In the genomic region with DNA sequence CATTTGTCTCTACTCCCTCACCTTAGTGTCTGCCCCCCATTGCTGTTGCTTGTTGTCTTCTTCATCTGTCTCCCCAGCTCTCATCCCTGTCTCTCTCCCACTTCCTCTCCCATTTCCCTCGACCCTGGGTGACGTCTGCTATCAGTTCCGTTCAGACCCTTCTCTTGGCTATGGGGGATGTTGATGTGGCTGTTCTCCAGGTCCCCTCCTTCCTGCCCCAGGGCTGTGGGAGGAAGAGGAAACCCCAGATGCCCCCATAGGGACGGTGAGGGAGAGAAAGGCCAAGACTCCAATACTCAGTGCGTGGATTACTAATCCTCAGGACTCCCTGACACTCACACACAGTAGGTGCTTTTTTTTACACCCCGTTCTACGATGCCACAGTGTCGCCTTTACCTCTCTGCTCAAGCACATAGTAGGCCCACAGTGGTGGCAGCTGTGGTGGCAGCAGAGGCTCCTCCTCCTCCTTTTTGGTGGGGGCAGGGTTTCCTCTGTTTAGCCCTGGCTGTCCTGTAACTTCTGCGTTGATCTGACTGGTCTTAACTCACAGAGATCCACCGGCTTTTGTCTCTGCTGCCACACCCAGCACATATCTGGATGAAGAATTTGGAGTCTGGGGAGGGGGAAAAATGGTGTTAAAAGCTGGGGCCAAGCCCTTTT, we compare ENCODE assay signal across 9 mouse cellular contexts. TPM values are rescaled to one million over a fixed set of nuclear protein-coding genes. Genes with fewer than 3 reads are reported as not detected.
DNase-seq lines count a peak whose midpoint lies in the region; ATAC-seq and TF ChIP-seq lines count a peak whose summit lies in the region.
"Had no signal": no experiment of that assay in that cellular context is flagged by ENCODE, and none has a peak within 500 bp of the region (broad histone marks: within the 10 kb centered on the region; RNA-seq: fewer than 3 reads in every experiment).

No protein-coding gene starts in this region.

- H3K27me3 ChIP-seq in CH12.LX (replicated peaks): no peaks in the 10 kb centered on the region
- H3K27me3 ChIP-seq in G1E (ENCODE audit: insufficient read depth, low read length): no peaks in the 10 kb centered on the region
- H3K27me3 ChIP-seq in liver, embryonic 14.5 days (ENCODE audit: control insufficient read depth, insufficient read depth, low read length): no peaks in the 10 kb centered on the region
- H3K27me3 ChIP-seq in midbrain, embryonic 14.5 days (ENCODE audit: control insufficient read depth, insufficient read depth, low read length): no peaks in the 10 kb centered on the region
- H3K27me3 ChIP-seq: limb, embryonic 13.5 days had no signal

- H3K27ac ChIP-seq in CH12.LX (ENCODE audit: insufficient read depth, low read depth): no peak overlapping the region
- no peak overlapping the region for H3K27ac ChIP-seq in liver, embryonic 14.5 days
- H3K27ac ChIP-seq in midbrain, embryonic 14.5 days (replicated peaks; ENCODE audit: low read depth, low read length): no peak overlapping the region
- H3K27ac ChIP-seq: limb, embryonic 13.5 days had no signal

- DNase-seq in CH12.LX (ENCODE audit: extremely low read depth): no peak
- DNase-seq in G1E (ENCODE audit: low spot score): no peak
- peak; percentile 50 to 66 for DNase-seq in heart, postnatal 10 days
- DNase-seq in liver, embryonic 14.5 days (ENCODE audit: low read depth in 3 of 3, low spot score in 3 of 3): no peak
- DNase-seq in right cerebral cortex, postnatal 14 days: no peak
- no peak for DNase-seq in Muller cell, postnatal 12 days (ENCODE audit: inconsistent ontology term)
- no peak for DNase-seq in midbrain, embryonic 14.5 days

- peaks cover 0 to 16% of the 10 kb centered on the region in 2 experiments for H3K36me3 ChIP-seq in CH12.LX (replicated peaks in 1 of 2; ENCODE audit: control insufficient read depth in 1 of 2, insufficient read depth in 1 of 2, low read length in 1 of 2)
- peaks cover 88% of the 10 kb centered on the region for H3K36me3 ChIP-seq in G1E (replicated peaks)
- H3K36me3 ChIP-seq in liver, embryonic 14.5 days (replicated peaks; ENCODE audit: control insufficient read depth, insufficient read depth, low read depth): no peaks in the 10 kb centered on the region
- no peaks in the 10 kb centered on the region for H3K36me3 ChIP-seq in midbrain, embryonic 14.5 days (ENCODE audit: control insufficient read depth, insufficient read depth, low read length)
- H3K36me3 ChIP-seq: limb, embryonic 13.5 days had no signal

- H3K4me1 ChIP-seq in CH12.LX (ENCODE audit: control insufficient read depth in 1 of 2, insufficient read depth in 2 of 2) (peaks cover 36 to 76% of the 10 kb centered on the region in 2 experiments), G1E (ENCODE audit: insufficient read depth, low read depth, low read length) (peaks cover 100% of the 10 kb centered on the region)
- H3K4me1 ChIP-seq in liver, embryonic 14.5 days (replicated peaks; ENCODE audit: control insufficient read depth in 2 of 2, insufficient read depth in 2 of 2, low read length in 1 of 2): peaks cover 12 to 73% of the 10 kb centered on the region in 2 experiments; a peak in 3 of 4 replicates
- no peaks in the 10 kb centered on the region for H3K4me1 ChIP-seq in midbrain, embryonic 14.5 days (ENCODE audit: control insufficient read depth, insufficient read depth, low read length)

- in situ Hi-C loops in CH12.LX (cut with MboI; ENCODE audit: low pct_ligation_motif_present, low pct_unique_long_range_greater_than_20kb, low sequenced_read_pairs): no loop called here

- H3K9ac ChIP-seq in CH12.LX (ENCODE audit: insufficient read depth, low read depth): no peak overlapping the region
- H3K9ac ChIP-seq in liver, embryonic 14.5 days (replicated peaks): no peak overlapping the region
- H3K9ac ChIP-seq in midbrain, embryonic 14.5 days (replicated peaks; ENCODE audit: low read length): no peak overlapping the region
- H3K9ac ChIP-seq: limb, embryonic 13.5 days had no signal

- H3K4me2 ChIP-seq in CH12.LX (ENCODE audit: insufficient read depth, low read depth, poor library complexity, severe bottlenecking): no peak overlapping the region
- H3K4me2 ChIP-seq in liver, embryonic 14.5 days (ENCODE audit: low read depth): peak overlapping the region; percentile 6
- no peak overlapping the region for H3K4me2 ChIP-seq in midbrain, embryonic 14.5 days (ENCODE audit: low read length)
- H3K4me2 ChIP-seq: limb, embryonic 13.5 days had no signal

- no peak for ATAC-seq in G1E (ENCODE audit: extremely low read depth, insufficient number of reproducible peaks, low FRiP score, poor library complexity, severe bottlenecking)
- ATAC-seq in liver, embryonic 14.5 days (ENCODE audit: insufficient read depth): peak; percentile 9; the same call in 1 of the 2 replicates
- ATAC-seq in activated CD4-positive, CD25-positive, alpha-beta regulatory T cell, adult 4 months: no peak
- ATAC-seq in midbrain, embryonic 14.5 days (ENCODE audit: low FRiP score, low TSS enrichment): no peak

- TF ChIP-seq RAD21 in CH12.LX (IDR thresholded peaks at IDR 0.05; ENCODE audit: low read depth, low read length): no peak

- TF ChIP-seq POLR2A in CH12.LX (IDR thresholded peaks at IDR 0.05; ENCODE audit: low read depth, low read length): no peak

- dilution Hi-C loops in CH12.LX (cut with MboI; ENCODE audit: extremely low pct_ligation_motif_present, extremely low pct_unique_long_range_greater_than_20kb, low sequenced_read_pairs): no loop called here

- H3K79me2 ChIP-seq in CH12.LX (replicated peaks; ENCODE audit: control insufficient read depth, extremely low read depth, insufficient read depth, poor library complexity, severe bottlenecking): no peaks in the 10 kb centered on the region

- intact Hi-C loops in heart, postnatal 10 days (cut with DNase I): no loop called here

- no peaks in the 10 kb centered on the region for H3K9me3 ChIP-seq in CH12.LX (replicated peaks; ENCODE audit: low read length)
- H3K9me3 ChIP-seq in G1E (replicated peaks): no peaks in the 10 kb centered on the region
- no peaks in the 10 kb centered on the region for H3K9me3 ChIP-seq in liver, embryonic 14.5 days (ENCODE audit: control insufficient read depth, low read length)
- H3K9me3 ChIP-seq in midbrain, embryonic 14.5 days (ENCODE audit: control insufficient read depth, low read length): no peaks in the 10 kb centered on the region
- H3K9me3 ChIP-seq: limb, embryonic 13.5 days had no signal

- WGBS in liver, embryonic 14.5 days (ENCODE audit: insufficient replicate concordance): 9% methylated on average over 10 of the region's 10 CpGs
- 75% methylated on average over 10 of the region's 10 CpGs for WGBS in midbrain, embryonic 14.5 days

- no peak overlapping the region for H3K4me3 ChIP-seq in CH12.LX (replicated peaks in 1 of 3; ENCODE audit: low read depth in 2 of 3, low read length in 2 of 3, poor library complexity in 1 of 3)
- peak overlapping the region; percentile 31; the same call in 1 of the 2 replicates for H3K4me3 ChIP-seq in G1E (ENCODE audit: low read depth, low read length)
- H3K4me3 ChIP-seq in liver, embryonic 14.5 days (ENCODE audit: insufficient read depth in 1 of 2, low read depth in 2 of 2, low read length in 2 of 2): no peak overlapping the region
- H3K4me3 ChIP-seq in midbrain, embryonic 14.5 days (replicated peaks; ENCODE audit: low read depth, low read length): no peak overlapping the region
- H3K4me3 ChIP-seq: limb, embryonic 13.5 days had no signal

- no peak for TF ChIP-seq CTCF in CH12.LX (conservative IDR thresholded peaks at IDR 0.05 in 1 of 2, IDR thresholded peaks at IDR 0.05 in 1 of 2; ENCODE audit: low read depth in 2 of 2, low read length in 2 of 2)
- TF ChIP-seq CTCF in G1E (IDR thresholded peaks at IDR 0.05; ENCODE audit: low read depth, low read length): no peak
- no peak for TF ChIP-seq CTCF in liver, embryonic 14.5 days (IDR thresholded peaks at IDR 0.05; ENCODE audit: low read depth)

- TF ChIP-seq EP300 in CH12.LX (IDR thresholded peaks at IDR 0.05; ENCODE audit: low read length): no peak
- TF ChIP-seq EP300 in liver, embryonic 14.5 days (IDR thresholded peaks at IDR 0.05; ENCODE audit: low read depth): no peak

RNA-seq across cellular contexts. Expression of gene Tpst2, which starts 7.2 kb away (rescaled TPM):
- 20.6 and 20.7 TPM in 2 replicates for total RNA-seq in CH12.LX (2012; rRNA removed)
- total RNA-seq in CH12.LX (2014; rRNA removed): 12.6 and 13.3 TPM in 2 replicates
- polyA plus RNA-seq in CH12.LX (2012; ENCODE audit: insufficient read length, low read depth): 10.8 and 15.6 TPM in 2 replicates
- 43.7 and 55.7 TPM in 2 replicates for total RNA-seq in G1E (2014; fragmentation: Nextera tagmentation)
- total RNA-seq in G1E (2017): 32.9 and 37.3 TPM in 2 replicates
- polyA plus RNA-seq in G1E (2012): 103 and 156 TPM in 2 replicates
- 10 to 100 TPM; 48.3 to 61.0 TPM for total RNA-seq in heart, postnatal 10 days (2021)
- 16.2 and 17.2 TPM in 2 replicates for polyA plus RNA-seq in liver, embryonic 14.5 days (2012; rRNA removed)
- 30.7 and 30.9 TPM in 2 replicates for polyA plus RNA-seq in liver, embryonic 14.5 days (2014; fragmentation: Nextera tagmentation; extraction: Ambion mirVana)
- polyA plus RNA-seq in activated CD4-positive, CD25-positive, alpha-beta regulatory T cell, adult 4 months (2017; shearing (Covaris generic)): 10 to 100 TPM; 75.0 to 86.1 TPM
- 24.7 and 26.4 TPM in 2 replicates for polyA plus RNA-seq in midbrain, embryonic 14.5 days (2014; fragmentation: Nextera tagmentation; extraction: Ambion mirVana)

RNA-seq across cellular contexts. Expression of gene Crybb1, which starts 28.1 kb away (rescaled TPM):
- total RNA-seq in CH12.LX (2012; rRNA removed) (not detected in 2 replicates), CH12.LX (2014; rRNA removed) (not detected in 2 replicates), G1E (2014; fragmentation: Nextera tagmentation) (not detected in 2 replicates), G1E (2017) (not detected in 2 replicates)
- polyA plus RNA-seq in CH12.LX (2012; ENCODE audit: insufficient read length, low read depth) (not detected in 2 replicates), G1E (2012) (0.14 TPM in 1 of 2 replicates, not detected in the other)
- total RNA-seq in heart, postnatal 10 days (2021): under 1 TPM; 0.35 to 0.81 TPM
- not detected in 2 replicates for polyA plus RNA-seq in liver, embryonic 14.5 days (2012; rRNA removed)
- polyA plus RNA-seq in liver, embryonic 14.5 days (2014; fragmentation: Nextera tagmentation; extraction: Ambion mirVana): 0.24 TPM in 1 of 2 replicates, not detected in the other
- polyA plus RNA-seq in activated CD4-positive, CD25-positive, alpha-beta regulatory T cell, adult 4 months (2017; shearing (Covaris generic)): not detected
- 1.9 and 3.8 TPM in 2 replicates for polyA plus RNA-seq in midbrain, embryonic 14.5 days (2014; fragmentation: Nextera tagmentation; extraction: Ambion mirVana)

RNA-seq across cellular contexts. Expression of gene Cryba4, which starts 31.4 kb away (rescaled TPM):
- total RNA-seq in CH12.LX (2012; rRNA removed) (0.25 TPM in 1 of 2 replicates, not detected in the other), CH12.LX (2014; rRNA removed) (not detected in 2 replicates), G1E (2014; fragmentation: Nextera tagmentation) (not detected in 2 replicates), G1E (2017) (0.98 TPM in 1 of 2 replicates, not detected in the other)
- polyA plus RNA-seq in CH12.LX (2012; ENCODE audit: insufficient read length, low read depth) (not detected in 2 replicates), G1E (2012) (0.43 and 0.63 TPM in 2 replicates)
- total RNA-seq in heart, postnatal 10 days (2021): 1 to 10 TPM; 3.1 to 3.2 TPM
- 0.39 and 0.63 TPM in 2 replicates for polyA plus RNA-seq in liver, embryonic 14.5 days (2012; rRNA removed)
- polyA plus RNA-seq in liver, embryonic 14.5 days (2014; fragmentation: Nextera tagmentation; extraction: Ambion mirVana): 0.59 and 0.95 TPM in 2 replicates
- not detected for polyA plus RNA-seq in activated CD4-positive, CD25-positive, alpha-beta regulatory T cell, adult 4 months (2017; shearing (Covaris generic))
- polyA plus RNA-seq in midbrain, embryonic 14.5 days (2014; fragmentation: Nextera tagmentation; extraction: Ambion mirVana): 0.93 and 1.2 TPM in 2 replicates

RNA-seq across cellular contexts. Expression of gene Tfip11, which starts 42.5 kb away (rescaled TPM):
- total RNA-seq in CH12.LX (2012; rRNA removed): 23.8 and 29.0 TPM in 2 replicates
- total RNA-seq in CH12.LX (2014; rRNA removed): 6.6 and 8.8 TPM in 2 replicates
- 28.6 and 31.7 TPM in 2 replicates for polyA plus RNA-seq in CH12.LX (2012; ENCODE audit: insufficient read length, low read depth)
- total RNA-seq in G1E (2014; fragmentation: Nextera tagmentation): 19.4 and 21.7 TPM in 2 replicates
- 14.9 and 19.4 TPM in 2 replicates for total RNA-seq in G1E (2017)
- 54.1 and 58.2 TPM in 2 replicates for polyA plus RNA-seq in G1E (2012)
- total RNA-seq in heart, postnatal 10 days (2021): 10 to 100 TPM; 19.2 to 22.0 TPM
- polyA plus RNA-seq in liver, embryonic 14.5 days (2012; rRNA removed): 10.7 and 11.6 TPM in 2 replicates
- polyA plus RNA-seq in liver, embryonic 14.5 days (2014; fragmentation: Nextera tagmentation; extraction: Ambion mirVana): 8.0 and 9.2 TPM in 2 replicates
- polyA plus RNA-seq in activated CD4-positive, CD25-positive, alpha-beta regulatory T cell, adult 4 months (2017; shearing (Covaris generic)): 10 to 100 TPM; 11.8 to 18.4 TPM
- 29.1 and 29.9 TPM in 2 replicates for polyA plus RNA-seq in midbrain, embryonic 14.5 days (2014; fragmentation: Nextera tagmentation; extraction: Ambion mirVana)

RNA-seq across cellular contexts. Expression of gene Srrd, which starts 59.2 kb away (rescaled TPM):
- 22.3 and 23.7 TPM in 2 replicates for total RNA-seq in CH12.LX (2012; rRNA removed)
- total RNA-seq in CH12.LX (2014; rRNA removed): 31.7 and 32.7 TPM in 2 replicates
- polyA plus RNA-seq in CH12.LX (2012; ENCODE audit: insufficient read length, low read depth): 23.4 and 27.1 TPM in 2 replicates
- total RNA-seq in G1E (2014; fragmentation: Nextera tagmentation): 28.0 and 49.0 TPM in 2 replicates
- total RNA-seq in G1E (2017): 18.5 and 28.7 TPM in 2 replicates
- 21.3 and 27.5 TPM in 2 replicates for polyA plus RNA-seq in G1E (2012)
- 10 to 100 TPM; 10.2 to 12.5 TPM for total RNA-seq in heart, postnatal 10 days (2021)
- polyA plus RNA-seq in liver, embryonic 14.5 days (2012; rRNA removed): 15.7 and 16.0 TPM in 2 replicates
- 13.3 and 15.3 TPM in 2 replicates for polyA plus RNA-seq in liver, embryonic 14.5 days (2014; fragmentation: Nextera tagmentation; extraction: Ambion mirVana)
- polyA plus RNA-seq in activated CD4-positive, CD25-positive, alpha-beta regulatory T cell, adult 4 months (2017; shearing (Covaris generic)): 1 to 10 TPM; 1.5 to 2.7 TPM
- polyA plus RNA-seq in midbrain, embryonic 14.5 days (2014; fragmentation: Nextera tagmentation; extraction: Ambion mirVana): 52.4 and 68.6 TPM in 2 replicates

Comparison
In these comparisons a context has a peak if more than half of its experiments do, and no peak if none do; other contexts are left out.
1. DNase-seq: peak in heart, postnatal 10 days (2 of 2); none in CH12.LX (single experiment), G1E (single experiment), liver, embryonic 14.5 days (0 of 3), right cerebral cortex, postnatal 14 days (single experiment), Muller cell, postnatal 12 days (single experiment) and midbrain, embryonic 14.5 days (single experiment).